Mouse (Mus musculus) kidney, embryonic 16.5 days (tissue): ENCODE data around the gene Ddx23. TPM values are rescaled to one million over a fixed set of nuclear protein-coding genes. Genes with fewer than 3 reads are reported as not detected.

Experiments used
- ATAC-seq: fragments of 200-750 bp; cut with Nextera tagmentation; 2 replicates; pipeline ENCODE4 v1.8.0; 2017; ENCODE audit warnings: moderate TSS enrichment; ENCODE audit not compliant: low FRiP score, low TSS enrichment
- H3K27ac ChIP-seq: fragments of 300-500 bp; sonication (generic); 2 replicates; pipeline ENCODE4 v1.5.1; 2014; ENCODE audit warnings: low read length
- H3K27me3 ChIP-seq: fragments of 300-500 bp; sonication (generic); 2 replicates; pipeline ENCODE4 v1.6.1; 2014; ENCODE audit warnings: low read length, control low read depth, mixed read lengths; ENCODE audit not compliant: insufficient read depth
- H3K36me3 ChIP-seq: fragments of 300-500 bp; sonication (generic); 2 replicates; pipeline ENCODE4 v1.6.1; 2014; ENCODE audit warnings: low read length, control low read depth, mixed read lengths; ENCODE audit not compliant: insufficient read depth
- H3K4me1 ChIP-seq: fragments of 300-500 bp; sonication (generic); 2 replicates; pipeline ENCODE4 v1.6.1; 2014; ENCODE audit warnings: low read length, control low read depth, mixed read lengths; ENCODE audit not compliant: insufficient read depth
- H3K4me2 ChIP-seq: fragments of 300-500 bp; sonication (generic); replicated peaks from 2 replicates; pipeline ENCODE4 v1.6.1; 2014; ENCODE audit warnings: low read depth, low read length
- H3K4me3 ChIP-seq: fragments of 300-500 bp; sonication (generic); 2 replicates; pipeline ENCODE4 v1.5.1; 2014; ENCODE audit warnings: mild to moderate bottlenecking, low read length
- H3K9ac ChIP-seq: fragments of 300-500 bp; sonication (generic); replicated peaks from 2 replicates; pipeline ENCODE4 v1.6.1; 2014; ENCODE audit warnings: low read length
- H3K9me3 ChIP-seq: fragments of 300-500 bp; sonication (generic); 2 replicates; pipeline ENCODE4 v1.6.1; 2016; ENCODE audit warnings: low read length, control low read depth
- WGBS: fragments of 180-500 bp; shearing (Covaris S2); extraction: QIAGEN DNeasy Blood & Tissue Kit; methylation state at CpG from one replicate; pipeline ENCODE4 v1.1.7; 2014; 5-methylcytosine and 5-hydroxymethylcytosine counted together
- polyA plus RNA-seq: library from polyadenylated mRNA; unstranded; fragments of >200 nt; fragmentation: Nextera tagmentation; extraction: Ambion mirVana; gene quantifications from 2 replicates; pipeline ENCODE4 v1.2.1, GENCODE M21; 2015

Gene Ddx23
- polyA plus RNA-seq, 1 experiment from 2014 or later = 19.0 TPM

DNA sequence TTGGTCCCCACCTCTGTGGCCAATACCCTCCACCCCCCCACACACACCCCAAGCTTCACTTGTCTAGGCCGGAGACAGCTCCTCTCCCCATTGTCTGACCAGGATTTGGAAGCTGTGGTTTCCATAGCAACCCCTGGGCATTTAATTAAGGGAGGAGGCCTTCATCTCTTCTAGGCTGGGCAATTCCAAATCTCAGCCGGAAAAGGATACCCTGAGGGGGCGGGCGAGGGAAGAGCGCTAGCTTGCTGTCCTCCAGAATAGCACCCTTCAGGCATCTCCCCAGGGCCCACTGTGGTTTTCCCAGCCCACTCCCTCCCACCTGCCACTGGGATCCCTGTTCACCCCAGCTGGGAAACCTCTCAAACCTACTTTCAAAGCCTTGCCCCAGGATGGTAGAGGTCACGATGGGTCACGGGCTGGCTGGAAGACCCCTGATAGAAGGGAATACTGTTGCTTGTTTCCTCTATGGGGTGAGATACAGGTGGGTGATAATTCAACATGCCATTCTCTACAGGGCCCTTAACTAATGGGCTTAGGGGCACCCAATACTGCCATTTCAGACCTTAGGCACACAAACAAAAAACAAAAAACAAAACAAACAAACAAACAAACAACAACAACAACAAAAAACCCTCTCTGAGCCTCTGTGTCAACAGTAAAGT lies 28.9 kb upstream of the Ddx23 start:
- 38% methylated on average over 7 of the region's 7 CpGs for WGBS

GRCm38 (mm10) chr15:98689682-98690081 lies 27.0 kb upstream of the Ddx23 start:
- Histone ChIP-seq H3K4me3 (no peak overlapping the region), H3K36me3 (no peaks in the 10 kb centered on the region), H3K4me2 (no peak overlapping the region), H3K27me3 (no peaks in the 10 kb centered on the region), H3K27ac (no peak overlapping the region), H3K9ac (no peak overlapping the region), H3K9me3 (no peaks in the 10 kb centered on the region), H3K4me1 (peaks cover 13% of the 10 kb centered on the region)
- WGBS = 77% methylated on average over 2 of the region's 2 CpGs
- no peak for ATAC-seq

More for the DNA sequence above, 28.9 kb upstream of the Ddx23 start:
- no peak overlapping the region for H3K4me2 ChIP-seq
- ATAC-seq = no peak
- no peaks in the 10 kb centered on the region for H3K36me3 ChIP-seq
- no peak overlapping the region for H3K9ac ChIP-seq
- no peaks in the 10 kb centered on the region for H3K9me3 ChIP-seq
- H3K4me3 ChIP-seq = no peak overlapping the region
- H3K27ac ChIP-seq = no peak overlapping the region
- peaks cover 17% of the 10 kb centered on the region for H3K4me1 ChIP-seq
- H3K27me3 ChIP-seq = no peaks in the 10 kb centered on the region

GRCm38 (mm10) chr15:98685926-98686325 lies 23.2 kb upstream of the Ddx23 start:
- Histone ChIP-seq H3K36me3 (no peaks in the 10 kb centered on the region), H3K4me2 (no peak overlapping the region), H3K27me3 (no peaks in the 10 kb centered on the region), H3K9me3 (no peaks in the 10 kb centered on the region), H3K4me3 (no peak overlapping the region), H3K27ac (no peak overlapping the region), H3K9ac (no peak overlapping the region), H3K4me1 (no peaks in the 10 kb centered on the region)
- 65% methylated on average over 3 of the region's 3 CpGs for WGBS
- ATAC-seq = no peak

- H3K9me3 ChIP-seq = no peaks in the 10 kb centered on the region
- WGBS = 83% methylated on average over 1 of the region's 1 CpGs
- no peak overlapping the region for H3K4me2 ChIP-seq
- 0 out of 2 replicates have a peak, but pooled peaks cover 1% of the 10 kb centered on the region for H3K27me3 ChIP-seq
- no peaks in the 10 kb centered on the region for H3K4me1 ChIP-seq
- H3K4me3 ChIP-seq = no peak overlapping the region
- no peaks in the 10 kb centered on the region for H3K36me3 ChIP-seq
- H3K27ac ChIP-seq = no peak overlapping the region
- H3K9ac ChIP-seq = no peak overlapping the region
- no peak for ATAC-seq
Observed at GRCm38 (mm10) chr15:98683746-98684145, 21.1 kb upstream of the Ddx23 start.

GRCm38 (mm10) chr15:98683177-98683576 lies 20.5 kb upstream of the Ddx23 start:
- no peak for ATAC-seq
- 47% methylated on average over 10 of the region's 10 CpGs for WGBS

GRCm38 (mm10) chr15:98681633-98682032 lies 18.9 kb upstream of the Ddx23 start:
- no peaks in the 10 kb centered on the region for H3K36me3 ChIP-seq

More at GRCm38 (mm10) chr15:98683177-98683576, 20.5 kb upstream of the Ddx23 start:
- Histone ChIP-seq H3K4me2 (no peak overlapping the region), H3K4me3 (no peak overlapping the region), H3K27ac (no peak overlapping the region), H3K9me3 (no peaks in the 10 kb centered on the region), H3K4me1 (no peaks in the 10 kb centered on the region), H3K36me3 (no peaks in the 10 kb centered on the region), H3K9ac (no peak overlapping the region), H3K27me3 (0 out of 2 replicates have a peak, but pooled peaks cover 4% of the 10 kb centered on the region)

GRCm38 (mm10) chr15:98680660-98681059 lies 18.0 kb upstream of the Ddx23 start:
- Histone ChIP-seq H3K4me2 (no peak overlapping the region), H3K27ac (no peak overlapping the region), H3K9ac (no peak overlapping the region), H3K9me3 (no peaks in the 10 kb centered on the region), H3K4me1 (peaks cover 16% of the 10 kb centered on the region), H3K36me3 (no peaks in the 10 kb centered on the region), H3K27me3 (peaks cover 18% of the 10 kb centered on the region), H3K4me3 (no peak overlapping the region)
- WGBS = 81% methylated on average over 8 of the region's 8 CpGs
- no peak for ATAC-seq

More at GRCm38 (mm10) chr15:98681633-98682032, 18.9 kb upstream of the Ddx23 start:
- Histone ChIP-seq H3K4me2 (no peak overlapping the region), H3K27me3 (peaks cover 8% of the 10 kb centered on the region), H3K9ac (no peak overlapping the region), H3K4me3 (no peak overlapping the region), H3K27ac (no peak overlapping the region), H3K9me3 (no peaks in the 10 kb centered on the region), H3K4me1 (peaks cover 6% of the 10 kb centered on the region)
- no peak for ATAC-seq
- 77% methylated on average over 7 of the region's 7 CpGs for WGBS

DNA sequence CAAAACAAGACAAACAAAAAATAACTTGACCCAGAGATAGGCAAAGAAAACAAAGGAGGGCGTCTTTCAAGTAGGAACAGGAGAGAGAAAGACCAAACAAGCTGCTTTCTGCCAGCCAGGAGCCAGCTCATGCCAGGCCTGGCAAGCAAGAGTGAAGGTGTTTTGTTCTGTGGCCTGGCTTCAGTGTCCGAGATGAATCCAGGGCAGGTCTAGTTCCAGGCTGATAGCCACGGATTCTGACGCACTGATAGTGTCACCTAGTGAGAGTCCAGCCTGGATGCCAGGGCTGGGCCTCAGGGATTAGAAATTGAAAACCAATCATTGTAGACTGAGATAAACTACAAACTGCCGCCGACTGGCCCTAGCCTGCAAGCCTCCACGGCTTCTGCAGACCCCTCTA lies 15.3 kb upstream of the Ddx23 start:
- ATAC-seq = no peak
- Histone ChIP-seq H3K9me3 (no peaks in the 10 kb centered on the region), H3K27ac (no peak overlapping the region), H3K9ac (no peak overlapping the region), H3K27me3 (peaks cover 39% of the 10 kb centered on the region), H3K4me2 (peak overlapping the region; percentile 82; the same call in 1 of the 2 replicates), H3K4me1 (peaks cover 30% of the 10 kb centered on the region), H3K36me3 (no peaks in the 10 kb centered on the region), H3K4me3 (no peak overlapping the region)
- WGBS = 67% methylated on average over 7 of the region's 7 CpGs

DNA sequence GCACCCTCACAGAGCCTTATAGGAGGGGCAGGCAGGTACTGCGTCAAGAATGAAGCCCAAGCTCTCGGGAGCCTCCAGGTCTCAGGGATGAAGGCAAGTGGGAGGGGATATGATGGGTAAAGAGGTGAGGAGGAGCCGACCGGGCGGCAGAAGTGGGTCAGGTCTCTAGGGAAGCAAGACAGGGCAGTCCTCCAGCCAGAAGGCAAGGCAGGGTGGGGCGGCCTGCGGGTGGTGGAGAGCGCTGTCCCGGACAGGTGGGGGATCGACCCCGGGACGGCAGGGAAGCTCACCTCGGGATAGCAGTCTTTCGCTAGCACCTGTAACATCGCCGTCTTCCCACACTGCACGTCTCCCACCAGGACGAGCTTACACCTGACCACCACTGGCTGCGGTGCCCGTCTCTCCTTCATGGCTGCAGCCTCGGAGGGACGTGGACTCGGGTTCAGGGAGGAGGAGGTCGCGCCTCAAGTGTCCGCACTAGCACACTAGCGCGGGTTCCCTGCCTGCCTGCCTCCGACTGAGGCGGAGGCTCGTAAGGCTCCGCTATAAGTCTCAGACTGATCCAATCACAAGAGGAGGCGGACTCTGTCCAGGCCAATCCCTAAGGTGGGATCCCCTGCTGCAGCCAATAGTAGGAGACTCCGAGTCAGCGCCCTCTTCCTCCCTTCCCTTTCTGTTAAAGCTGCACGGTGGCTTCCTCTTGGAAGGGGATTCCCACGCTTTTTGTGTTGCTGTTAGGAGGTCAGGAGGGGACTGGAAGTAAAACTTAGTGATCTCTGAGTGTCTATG lies 14.4 kb upstream of the Ddx23 start, which contains the start of gene Rnd1:
TSS of gene Rnd1 (minus strand) at position 522 of the 789 bp plus-strand sequence.
- ATAC-seq = peak; percentile 96
- Histone ChIP-seq H3K36me3 (no peaks in the 10 kb centered on the region), H3K9me3 (no peaks in the 10 kb centered on the region), H3K27ac (no peak within 1 kb of the TSS), H3K27me3 (peaks cover 39% of the 10 kb centered on the region), H3K9ac (peak within 1 kb of the TSS; percentile 54; the same call in 1 of the 2 replicates), H3K4me3 (peak within 1 kb of the TSS; percentile 47), H3K4me2 (peak within 1 kb of the TSS; percentile 82), H3K4me1 (peaks cover 30% of the 10 kb centered on the region)
- WGBS = under 1% methylated on average over 37 of the region's 37 CpGs

GRCm38 (mm10) chr15:98676471-98676870 lies 13.8 kb upstream of the Ddx23 start:
- 2% methylated on average over 9 of the region's 9 CpGs for WGBS

More at GRCm38 (mm10) chr15:98676471-98676870, 13.8 kb upstream of the Ddx23 start:
- Histone ChIP-seq H3K4me1 (peaks cover 30% of the 10 kb centered on the region), H3K36me3 (no peaks in the 10 kb centered on the region), H3K4me3 (peak overlapping the region; percentile 47), H3K27ac (no peak overlapping the region), H3K27me3 (peaks cover 39% of the 10 kb centered on the region), H3K4me2 (peak overlapping the region; percentile 82), H3K9me3 (no peaks in the 10 kb centered on the region), H3K9ac (no peak overlapping the region)
- no peak for ATAC-seq
